8 mouse cellular contexts compared by ENCODE assay signal in the genomic region with DNA sequence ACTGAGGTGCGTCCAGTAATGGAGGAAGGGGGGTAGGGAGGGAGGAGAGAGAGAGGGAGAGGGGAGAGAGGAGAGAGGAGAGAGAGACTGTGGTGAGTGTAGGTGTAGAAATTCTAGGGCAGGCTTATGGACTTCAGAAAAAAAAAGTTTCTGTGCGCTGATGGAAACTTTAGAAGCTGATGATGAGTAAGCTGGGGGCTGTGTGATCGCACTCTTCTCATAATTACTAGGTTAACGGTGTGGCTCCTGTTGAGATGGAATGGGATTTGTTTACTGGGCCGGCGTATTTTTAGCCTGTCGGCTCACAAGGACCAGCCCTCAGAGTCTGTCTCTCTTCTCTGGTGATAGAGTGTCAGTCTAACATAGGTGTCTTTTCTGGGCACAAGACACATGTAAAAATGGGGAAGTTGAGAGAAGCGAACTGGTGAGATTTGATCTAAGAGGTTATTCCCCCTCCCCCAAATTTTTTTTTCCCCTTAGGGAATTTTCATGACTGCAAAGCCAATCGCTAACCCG. TPM values are rescaled to one million over a fixed set of nuclear protein-coding genes. Genes with fewer than 3 reads are reported as not detected.
DNase-seq lines count a peak whose midpoint lies in the region; ATAC-seq and TF ChIP-seq lines count a peak whose summit lies in the region.

No protein-coding gene starts in this region.

- peak overlapping the region; percentile 95; the same call in 1 of the 2 replicates for H3K27ac ChIP-seq in lung, embryonic 14.5 days (ENCODE audit: low read depth)
- H3K27ac ChIP-seq in heart, embryonic 13.5 days (replicated peaks), result peak overlapping the region; percentile 96
- peak overlapping the region; percentile 93 for H3K27ac ChIP-seq in liver, embryonic 15.5 days (replicated peaks)

- H3K4me2 ChIP-seq in lung, embryonic 14.5 days, result peak overlapping the region; percentile 82
- peak overlapping the region; percentile 89 for H3K4me2 ChIP-seq in heart, embryonic 13.5 days
- peak overlapping the region; percentile 83 for H3K4me2 ChIP-seq in liver, embryonic 15.5 days

- H3K9me3 ChIP-seq in lung, embryonic 14.5 days (ENCODE audit: low read depth, low read length), result no peaks in the 10 kb centered on the region
- no peaks in the 10 kb centered on the region for H3K9me3 ChIP-seq in heart, embryonic 13.5 days
- no peaks in the 10 kb centered on the region for H3K9me3 ChIP-seq in liver, embryonic 15.5 days (replicated peaks)

- H3K36me3 ChIP-seq in lung, embryonic 14.5 days (ENCODE audit: insufficient read depth), result no peaks in the 10 kb centered on the region
- peaks cover 13% of the 10 kb centered on the region for H3K36me3 ChIP-seq in heart, embryonic 13.5 days
- H3K36me3 ChIP-seq in liver, embryonic 15.5 days (replicated peaks), result 0 out of 2 replicates have a peak, but pooled peaks cover 2% of the 10 kb centered on the region

- H3K4me1 ChIP-seq in lung, embryonic 14.5 days (ENCODE audit: insufficient read depth), result peaks cover 5% of the 10 kb centered on the region; the same call in 1 of the 2 replicates
- H3K4me1 ChIP-seq in heart, embryonic 13.5 days, result peaks cover 50% of the 10 kb centered on the region
- peaks cover 45% of the 10 kb centered on the region for H3K4me1 ChIP-seq in liver, embryonic 15.5 days (replicated peaks)

- ATAC-seq in lung, embryonic 14.5 days (ENCODE audit: insufficient read depth), result no peak
- no peak for ATAC-seq in heart, embryonic 13.5 days (ENCODE audit: extremely low read depth, insufficient number of reproducible peaks, low FRiP score, low TSS enrichment)
- ATAC-seq in liver, embryonic 15.5 days (ENCODE audit: insufficient read depth), result no peak

- 9% methylated on average over 10 of the region's 10 CpGs for WGBS in lung, embryonic 14.5 days
- WGBS in heart, embryonic 13.5 days, result 9% methylated on average over 10 of the region's 10 CpGs
- 7% methylated on average over 10 of the region's 10 CpGs for WGBS in liver, embryonic 15.5 days (ENCODE audit: insufficient replicate concordance)

- peak; percentile 16 for DNase-seq in lung, embryonic 14.5 days
- no peak for DNase-seq in lung, postnatal 10 days
- DNase-seq in brain, embryonic 14.5 days (ENCODE audit: low read depth), result peak; percentile 5
- DNase-seq in spleen, postnatal 36 days (ENCODE audit: low spot score in 2 of 2), result peak; percentile 49 to 70
- no peak for DNase-seq in retina, embryonic 14.5 days (ENCODE audit: low spot score)
- no peak for DNase-seq in retina, postnatal 1 day

- TF ChIP-seq POLR2A in brain, embryonic 14.5 days (IDR thresholded peaks at IDR 0.05; ENCODE audit: borderline replicate concordance, extremely low read depth, insufficient read depth, insufficient read length, poor library complexity, severe bottlenecking), result no peak

- no peak for TF ChIP-seq CTCF in lung, embryonic 14.5 days (IDR thresholded peaks at IDR 0.05; ENCODE audit: low read depth)
- no peak for TF ChIP-seq CTCF in brain, embryonic 14.5 days (IDR thresholded peaks at IDR 0.05; ENCODE audit: borderline replicate concordance, extremely low read depth, insufficient read depth, insufficient read length)

- H3K27me3 ChIP-seq in lung, embryonic 14.5 days (ENCODE audit: insufficient read depth, low read length), result no peaks in the 10 kb centered on the region
- H3K27me3 ChIP-seq in heart, embryonic 13.5 days (replicated peaks), result no peaks in the 10 kb centered on the region
- no peaks in the 10 kb centered on the region; the same call in 1 of the 2 replicates for H3K27me3 ChIP-seq in liver, embryonic 15.5 days

- peak overlapping the region; percentile 83 for H3K4me3 ChIP-seq in lung, embryonic 14.5 days (ENCODE audit: low read depth, low read length)
- H3K4me3 ChIP-seq in heart, embryonic 13.5 days, result peak overlapping the region; percentile 93
- peak overlapping the region; percentile 96 for H3K4me3 ChIP-seq in liver, embryonic 15.5 days (replicated peaks)

- peak overlapping the region; percentile 89 for H3K9ac ChIP-seq in lung, embryonic 14.5 days
- H3K9ac ChIP-seq in heart, embryonic 13.5 days, result peak overlapping the region; percentile 93
- H3K9ac ChIP-seq in liver, embryonic 15.5 days, result peak overlapping the region; percentile 98

RNA-seq across cellular contexts. Expression of a gene that starts 1.0 kb away (rescaled TPM):
- polyA plus RNA-seq in lung, embryonic 14.5 days (2014; fragmentation: Nextera tagmentation; extraction: Ambion mirVana), result 18.9 and 21.3 TPM in 2 replicates
- polyA plus RNA-seq in brain, embryonic 14.5 days (2012; rRNA removed), result 7.0 and 8.6 TPM in 2 replicates
- 14.9 and 17.2 TPM in 2 replicates for polyA plus RNA-seq in heart, embryonic 13.5 days (2015; fragmentation: Nextera tagmentation; extraction: Ambion mirVana)
- polyA plus RNA-seq in liver, embryonic 15.5 days (2015; fragmentation: Nextera tagmentation; extraction: Ambion mirVana), result 10.3 and 12.0 TPM in 2 replicates

RNA-seq across cellular contexts. Expression of a gene that starts 47.0 kb away (rescaled TPM):
- 18.6 and 19.7 TPM in 2 replicates for polyA plus RNA-seq in lung, embryonic 14.5 days (2014; fragmentation: Nextera tagmentation; extraction: Ambion mirVana)
- 30.8 and 31.3 TPM in 2 replicates for polyA plus RNA-seq in brain, embryonic 14.5 days (2012; rRNA removed)
- polyA plus RNA-seq in heart, embryonic 13.5 days (2015; fragmentation: Nextera tagmentation; extraction: Ambion mirVana), result 33.6 and 34.9 TPM in 2 replicates
- polyA plus RNA-seq in liver, embryonic 15.5 days (2015; fragmentation: Nextera tagmentation; extraction: Ambion mirVana), result 12.6 and 14.1 TPM in 2 replicates

RNA-seq across cellular contexts. Expression of a gene that starts 56.5 kb away (rescaled TPM):
- polyA plus RNA-seq in lung, embryonic 14.5 days (2014; fragmentation: Nextera tagmentation; extraction: Ambion mirVana), result 13.0 and 16.6 TPM in 2 replicates
- polyA plus RNA-seq in brain, embryonic 14.5 days (2012; rRNA removed), result 10.1 and 10.2 TPM in 2 replicates
- 6.4 and 7.2 TPM in 2 replicates for polyA plus RNA-seq in heart, embryonic 13.5 days (2015; fragmentation: Nextera tagmentation; extraction: Ambion mirVana)
- polyA plus RNA-seq in liver, embryonic 15.5 days (2015; fragmentation: Nextera tagmentation; extraction: Ambion mirVana), result 2.3 and 3.7 TPM in 2 replicates

Comparison
In these comparisons a context has a peak if more than half of its experiments do, and no peak if none do; other contexts are left out.
1. DNase-seq: peak in lung, embryonic 14.5 days (single experiment), brain, embryonic 14.5 days (single experiment) and spleen, postnatal 36 days (2 of 2); none in lung, postnatal 10 days (single experiment), retina, embryonic 14.5 days (single experiment) and retina, postnatal 1 day (single experiment).
2. Peak in every context shown above with its lines, with median percentiles within 50 percentile points of each other: H3K27ac ChIP-seq, H3K4me2 ChIP-seq, H3K4me3 ChIP-seq and H3K9ac ChIP-seq.